Mouse (Mus musculus) midbrain, postnatal 0 days (tissue): ENCODE results near the gene Adamts14. TPM values are rescaled to one million over a fixed set of nuclear protein-coding genes. Genes with fewer than 3 reads are reported as not detected.

ENCODE experiments used
- ATAC-seq: fragments of 200-750 bp; cut with Nextera tagmentation; 2 replicates; pipeline ENCODE4 v1.8.0; 2017; ENCODE audit warnings: moderate number of reproducible peaks, mild to moderate bottlenecking, moderate TSS enrichment, moderate library complexity; ENCODE audit not compliant: low FRiP score
- DNase-seq: peaks from one replicate; pipeline ENCODE4 v3.0.0-alpha.2; 2015; ENCODE audit warnings: low spot score
- H3K27ac ChIP-seq: fragments of 300-500 bp; sonication (generic); 2 replicates; pipeline ENCODE4 v1.5.1; 2014; ENCODE audit warnings: low read depth, mild to moderate bottlenecking, low read length, mixed read lengths
- H3K27me3 ChIP-seq: fragments of 300-500 bp; sonication (generic); 2 replicates; pipeline ENCODE4 v1.6.1; 2014; ENCODE audit warnings: low read length, control low read depth, mixed read lengths; ENCODE audit not compliant: insufficient read depth
- H3K36me3 ChIP-seq: fragments of 300-500 bp; sonication (generic); 2 replicates; pipeline ENCODE4 v1.6.1; 2014; ENCODE audit warnings: low read length, control low read depth, mixed read lengths; ENCODE audit not compliant: insufficient read depth
- H3K4me1 ChIP-seq: fragments of 300-500 bp; sonication (generic); 2 replicates; pipeline ENCODE4 v1.6.1; 2014; ENCODE audit warnings: mild to moderate bottlenecking, control low read depth, antibody characterized with exemption, low read length, mixed read lengths; ENCODE audit not compliant: insufficient read depth
- H3K4me2 ChIP-seq: fragments of 300-500 bp; sonication (generic); 2 replicates; pipeline ENCODE4 v1.6.1; 2014; ENCODE audit warnings: low read depth, mild to moderate bottlenecking, low read length, mixed read lengths; ENCODE audit not compliant: poor library complexity, severe bottlenecking
- H3K4me3 ChIP-seq: fragments of 300-500 bp; sonication (generic); 2 replicates; pipeline ENCODE4 v1.5.1; 2014; ENCODE audit warnings: low read depth, mild to moderate bottlenecking, low read length, moderate library complexity
- H3K9ac ChIP-seq: fragments of 300-500 bp; sonication (generic); replicated peaks from 2 replicates; pipeline ENCODE4 v1.6.1; 2014; ENCODE audit warnings: mild to moderate bottlenecking, low read length, moderate library complexity, mixed read lengths; ENCODE audit not compliant: poor library complexity, severe bottlenecking
- H3K9me3 ChIP-seq: fragments of 300-500 bp; sonication (generic); 2 replicates; pipeline ENCODE4 v1.6.1; 2016; ENCODE audit warnings: low read length, control low read depth
- CTCF ChIP-seq: IDR thresholded peaks from 2 replicates; pipeline ENCODE4 v1.5.1; 2016; ENCODE audit warnings: antibody characterized with exemption, mild to moderate bottlenecking
- WGBS: fragments of 180-500 bp; shearing (Covaris S2); extraction: QIAGEN DNeasy Blood & Tissue Kit; methylation state at CpG from one replicate; pipeline ENCODE4 v1.1.7; 2014; 5-methylcytosine and 5-hydroxymethylcytosine counted together
- polyA plus RNA-seq: library from polyadenylated mRNA; unstranded; fragments of >200 nt; fragmentation: Nextera tagmentation; extraction: Ambion mirVana; gene quantifications from 2 replicates; pipeline ENCODE4 v1.2.1, GENCODE M21; 2015
- total RNA-seq: library from RNA; depleted of rRNA; stranded (reverse); fragments of >200 nt; gene quantifications from 2 replicates; pipeline ENCODE4 v1.2.3, GENCODE M21; 2014

Adamts14 gene
- total and polyA plus RNA-seq, 2 experiments from 2014 or later = 0.27 to 1.1 TPM

DNA sequence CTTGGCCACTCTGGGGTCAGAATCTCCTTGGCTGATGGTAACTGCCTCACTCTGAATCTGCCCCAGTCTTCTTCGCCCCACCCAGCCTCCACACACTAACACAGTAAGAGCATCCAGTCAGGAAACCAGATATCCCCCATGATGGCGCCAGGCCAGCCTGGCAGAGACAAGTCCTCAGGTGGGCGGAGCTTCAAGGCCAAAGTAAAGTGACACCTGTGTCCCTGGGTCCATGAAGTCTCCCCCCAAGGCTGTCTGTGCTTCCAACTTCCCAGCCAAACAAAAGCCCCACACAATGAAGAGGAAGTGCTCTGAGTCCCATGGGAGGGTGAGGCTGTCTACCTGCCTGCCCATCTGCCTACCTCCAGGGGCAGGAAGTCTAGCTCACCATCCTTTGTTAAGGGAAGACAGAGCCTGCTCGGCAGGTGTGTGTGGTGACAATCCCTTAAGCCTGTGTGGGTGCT, 31.2 kb downstream of the Adamts14 start:
- no peaks in the 10 kb centered on the region for H3K36me3 ChIP-seq
- no peak overlapping the region for H3K4me2 ChIP-seq
- H3K9ac ChIP-seq = no peak overlapping the region
- no peak for DNase-seq
- no peaks in the 10 kb centered on the region for H3K27me3 ChIP-seq
- H3K27ac ChIP-seq = no peak overlapping the region
- no peak for TF ChIP-seq CTCF
- no peak overlapping the region for H3K4me3 ChIP-seq
- H3K9me3 ChIP-seq = no peaks in the 10 kb centered on the region
- WGBS = 66% methylated on average over 4 of the region's 4 CpGs
- no peaks in the 10 kb centered on the region for H3K4me1 ChIP-seq
- no peak for ATAC-seq

DNA sequence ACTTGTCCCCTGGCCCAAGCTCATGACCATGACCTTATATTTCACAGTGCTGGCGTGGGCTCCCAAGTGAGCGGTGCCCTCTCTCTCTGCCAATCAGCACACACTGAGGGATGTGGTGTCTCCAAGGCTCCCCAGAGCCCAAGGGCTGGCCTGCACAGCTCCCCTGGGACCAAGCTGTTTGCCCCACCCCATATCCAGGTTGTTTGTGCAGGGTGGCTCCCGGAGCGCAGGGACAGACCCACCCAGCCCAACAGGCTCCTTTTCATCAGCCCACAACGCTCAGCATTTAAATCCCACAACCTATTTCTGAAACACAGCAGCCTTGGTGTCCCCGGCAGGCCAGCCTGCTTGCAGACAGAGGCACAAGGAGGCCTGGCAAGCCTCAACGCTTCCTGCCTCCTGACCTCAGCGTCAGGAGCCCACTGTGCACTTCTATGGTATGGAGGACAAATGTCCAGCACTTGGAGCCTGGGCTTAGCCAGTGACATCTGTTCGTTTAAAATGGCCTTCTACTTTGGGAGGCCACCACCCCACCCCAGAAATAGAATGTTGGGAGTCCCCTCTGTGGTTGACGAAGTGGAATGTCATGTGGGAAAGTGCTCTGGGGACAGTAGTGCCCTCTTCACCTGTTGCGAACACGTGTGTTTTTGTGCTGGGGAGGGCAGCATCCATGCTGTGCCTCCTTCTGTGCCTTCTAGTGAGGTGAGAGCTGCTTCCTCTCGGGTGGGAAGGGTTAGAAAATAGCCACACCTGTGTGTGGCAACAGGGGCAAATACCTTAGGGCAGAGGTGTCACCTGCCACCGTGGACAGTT, 32.9 kb downstream of the Adamts14 start:
- TF ChIP-seq CTCF = no peak
- 76% methylated on average over 14 of the region's 14 CpGs for WGBS
- Histone ChIP-seq H3K4me2 (no peak overlapping the region), H3K9ac (no peak overlapping the region), H3K4me3 (no peak overlapping the region), H3K36me3 (no peaks in the 10 kb centered on the region), H3K9me3 (no peaks in the 10 kb centered on the region), H3K27me3 (no peaks in the 10 kb centered on the region), H3K27ac (no peak overlapping the region), H3K4me1 (no peaks in the 10 kb centered on the region)
- DNase-seq (no peak), ATAC-seq (no peak)

DNA sequence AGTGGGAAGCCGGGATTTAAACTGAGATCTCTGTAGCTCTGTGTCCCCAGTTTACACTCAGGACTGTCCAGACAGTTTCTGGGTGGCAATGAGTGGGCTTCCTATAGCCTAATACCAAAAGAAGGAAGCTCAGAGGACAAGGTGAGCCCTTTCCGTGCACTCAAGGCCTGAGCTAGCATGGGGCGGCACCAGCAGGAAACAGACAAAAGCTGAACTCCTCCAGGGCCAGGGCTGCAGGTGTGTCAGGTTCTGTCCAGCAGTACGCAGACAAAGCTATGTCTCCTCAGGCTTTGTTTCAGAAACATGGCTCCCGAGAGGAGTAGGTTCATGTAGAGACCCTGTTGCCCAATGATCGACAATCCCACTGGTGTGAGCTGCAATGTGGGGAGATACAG, 35.9 kb downstream of the Adamts14 start:
- H3K4me3 ChIP-seq = no peak overlapping the region
- WGBS = 76% methylated on average over 6 of the region's 6 CpGs
- no peak overlapping the region for H3K27ac ChIP-seq
- no peaks in the 10 kb centered on the region for H3K27me3 ChIP-seq
- no peak for ATAC-seq
- H3K4me1 ChIP-seq = no peaks in the 10 kb centered on the region
- no peak overlapping the region for H3K4me2 ChIP-seq
- no peak overlapping the region for H3K9ac ChIP-seq
- no peak for TF ChIP-seq CTCF
- DNase-seq = no peak
- no peaks in the 10 kb centered on the region for H3K9me3 ChIP-seq
- H3K36me3 ChIP-seq = no peaks in the 10 kb centered on the region

DNA sequence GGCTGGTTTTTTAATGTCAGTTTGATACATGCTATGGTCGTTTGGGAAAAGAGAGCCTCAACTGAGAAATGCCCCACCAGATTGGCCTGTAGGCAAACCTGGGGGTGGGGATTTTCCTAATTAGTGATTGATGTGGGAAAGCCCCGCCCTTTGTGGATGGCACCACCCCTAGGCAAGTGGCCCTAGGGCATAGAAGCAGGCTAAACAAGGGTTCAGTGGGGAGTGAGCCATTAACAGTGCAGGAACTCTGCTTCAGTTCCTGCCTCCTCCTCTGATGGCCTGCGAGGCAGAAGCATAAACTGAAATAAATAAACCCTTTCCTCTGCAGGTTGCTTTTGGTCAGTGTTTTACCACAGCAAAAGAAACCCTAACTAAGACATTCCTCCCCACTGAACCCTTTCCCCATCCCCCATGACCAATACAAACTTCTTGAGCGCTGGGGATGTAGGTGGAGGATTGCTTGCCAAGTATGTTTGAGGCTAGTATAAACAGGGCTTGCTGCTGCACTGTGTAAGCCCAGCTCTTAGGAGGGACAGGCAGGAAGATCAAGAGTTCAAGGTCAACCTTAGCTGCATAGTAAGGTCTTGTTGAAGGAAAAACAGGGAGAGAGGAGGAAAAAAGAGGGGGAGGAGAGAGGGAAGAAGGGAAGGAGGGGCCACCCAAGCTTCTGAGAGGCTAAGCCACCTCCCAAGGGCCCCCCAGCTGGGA, 36.4 kb downstream of the Adamts14 start:
- Histone ChIP-seq H3K9ac (no peak overlapping the region), H3K27me3 (no peaks in the 10 kb centered on the region), H3K36me3 (no peaks in the 10 kb centered on the region), H3K4me2 (no peak overlapping the region), H3K4me1 (no peaks in the 10 kb centered on the region), H3K4me3 (no peak overlapping the region), H3K27ac (no peak overlapping the region), H3K9me3 (no peaks in the 10 kb centered on the region)
- WGBS = 56% methylated on average over 4 of the region's 4 CpGs
- no peak for TF ChIP-seq CTCF
- DNase-seq (no peak), ATAC-seq (no peak)

DNA sequence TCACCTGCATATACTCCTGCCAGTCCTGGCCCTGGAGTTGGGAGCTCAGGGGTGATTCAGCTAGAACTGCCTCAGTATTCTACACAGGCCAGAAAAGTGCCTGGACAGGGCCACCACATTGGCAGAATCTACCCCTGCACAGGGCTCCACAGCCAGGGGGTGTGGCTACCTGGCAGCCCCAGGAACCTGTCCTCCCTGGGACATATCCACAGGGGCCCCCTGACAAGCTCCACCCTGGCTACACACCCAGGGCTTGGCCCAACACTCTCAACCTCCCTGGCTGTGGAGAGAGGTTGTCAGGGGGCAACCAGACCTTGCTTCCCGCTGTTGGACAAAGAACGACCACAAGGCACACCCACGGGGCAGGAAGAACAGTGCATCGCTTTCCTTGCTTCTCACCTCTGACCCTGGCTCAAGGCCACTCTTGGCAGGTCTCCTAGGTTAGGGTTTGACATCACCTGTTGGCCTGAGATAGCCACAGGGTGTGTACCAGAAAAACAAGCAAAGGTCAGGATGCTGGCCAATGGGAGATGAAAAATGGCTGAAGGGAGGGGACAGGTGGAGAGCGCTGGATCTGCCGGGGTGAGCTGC, 37.5 kb downstream of the Adamts14 start:
- 93% methylated on average over 6 of the region's 6 CpGs for WGBS
- H3K27ac ChIP-seq = no peak overlapping the region
- ATAC-seq = no peak

DNA sequence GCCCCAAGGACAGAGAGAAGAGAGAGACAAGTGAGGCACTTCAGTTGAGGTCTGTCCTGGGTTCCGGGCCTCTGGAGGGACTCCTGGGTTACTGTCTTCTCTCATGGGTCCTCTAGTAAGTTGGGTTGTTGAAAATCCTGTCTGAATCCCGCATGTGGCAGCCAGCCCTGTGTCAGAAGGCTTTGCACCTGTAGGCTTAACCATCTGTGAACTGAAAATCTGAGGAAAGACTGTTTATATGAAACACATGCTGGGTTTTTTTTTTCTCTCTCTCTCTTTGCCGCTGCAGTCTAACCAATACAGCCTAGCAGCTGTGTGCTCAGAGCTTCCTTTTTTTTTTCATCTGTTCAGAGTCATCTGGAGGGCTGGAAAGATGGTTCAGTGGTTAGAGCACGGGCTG, 38.9 kb downstream of the Adamts14 start:
- H3K4me1 ChIP-seq = no peaks in the 10 kb centered on the region
- H3K27me3 ChIP-seq = no peaks in the 10 kb centered on the region
- no peak overlapping the region for H3K9ac ChIP-seq
- ATAC-seq (no peak), DNase-seq (no peak)
- 80% methylated on average over 4 of the region's 4 CpGs for WGBS
- H3K27ac ChIP-seq = no peak overlapping the region
- H3K4me3 ChIP-seq = no peak overlapping the region
- H3K4me2 ChIP-seq = no peak overlapping the region
- H3K9me3 ChIP-seq = no peaks in the 10 kb centered on the region
- TF ChIP-seq CTCF = no peak
- H3K36me3 ChIP-seq = no peaks in the 10 kb centered on the region

More for the DNA sequence above, 37.5 kb downstream of the Adamts14 start:
- no peak for DNase-seq
- no peak for TF ChIP-seq CTCF
- H3K9me3 ChIP-seq = no peaks in the 10 kb centered on the region
- H3K4me1 ChIP-seq = no peaks in the 10 kb centered on the region
- no peaks in the 10 kb centered on the region for H3K36me3 ChIP-seq
- no peak overlapping the region for H3K4me2 ChIP-seq
- H3K9ac ChIP-seq = no peak overlapping the region
- no peaks in the 10 kb centered on the region for H3K27me3 ChIP-seq
- H3K4me3 ChIP-seq = no peak overlapping the region
